Mouse (Mus musculus): ENCODE measurements around the gene Armt1.

DNA sequence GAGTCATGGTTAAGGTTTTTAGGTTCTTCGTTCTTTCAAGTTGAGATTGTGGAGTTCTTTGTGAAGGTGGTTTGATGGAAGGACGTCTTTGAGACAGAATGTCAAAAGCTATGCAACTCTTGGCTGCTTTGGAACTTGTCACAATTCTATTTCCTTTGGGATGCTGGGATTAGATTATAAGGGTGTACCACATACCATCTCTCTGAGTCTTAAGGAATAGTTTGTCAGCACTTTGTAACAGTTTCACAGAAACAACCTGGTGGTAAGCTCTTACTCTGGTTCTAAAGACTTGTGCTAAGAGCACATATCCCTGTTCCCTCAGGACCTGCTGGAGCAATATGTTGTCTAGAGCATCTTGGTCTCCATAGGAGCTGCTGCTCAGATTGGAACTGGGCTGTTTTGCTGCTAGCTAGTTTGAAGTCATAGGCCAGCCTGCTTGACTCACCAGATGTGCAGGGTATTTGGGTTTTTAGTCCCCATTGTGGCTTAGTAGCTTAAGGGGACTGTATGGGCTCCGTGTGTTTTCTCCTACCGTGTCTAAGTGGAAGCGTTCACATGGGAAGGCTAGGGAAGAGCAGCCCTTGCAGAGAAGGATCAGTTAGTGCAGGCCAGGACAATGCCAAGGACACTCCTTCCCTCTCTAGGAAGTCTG is 42.7 kb upstream of the Armt1 start:
- TF ChIP-seq CTCF (IDR thresholded peaks at IDR 0.05; ENCODE audit: borderline replicate concordance, control insufficient read depth, extremely low read depth, insufficient read depth, low read length, poor library complexity) (no peak), POLR2A (IDR thresholded peaks at IDR 0.05; ENCODE audit: control insufficient read depth, extremely low read depth, insufficient read depth, low read length, poor library complexity) (no peak)
